Mouse (Mus musculus): ENCODE data around the gene Rplp2.

The Rplp2 gene

DNA sequence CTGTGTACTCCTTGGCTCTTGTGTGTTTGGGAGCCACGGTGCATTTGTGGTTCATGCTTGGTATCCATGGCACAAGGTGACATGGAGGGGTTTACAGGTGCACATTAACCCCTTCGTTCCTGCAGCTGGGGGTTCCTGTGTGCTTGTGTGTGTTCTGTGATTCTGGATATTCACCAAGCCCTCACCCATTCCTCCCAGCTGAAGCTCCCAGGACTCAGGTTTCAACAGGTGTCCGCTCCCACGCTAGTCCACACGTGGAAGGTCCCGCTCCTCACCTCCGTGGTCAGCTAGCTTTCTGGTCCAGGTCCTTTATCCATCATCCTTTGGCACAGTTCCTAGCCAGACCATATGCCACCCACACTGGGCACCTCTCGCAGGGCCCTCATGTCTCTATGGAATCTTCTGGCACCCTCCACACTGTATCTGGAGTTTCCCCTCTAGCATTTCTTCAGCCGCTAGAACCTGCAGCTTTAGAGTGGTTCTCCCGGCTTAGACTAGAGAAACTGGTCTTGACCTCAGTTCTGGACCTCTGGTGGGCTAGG is 19.5 kb downstream of the Rplp2 start:
- DNase-seq (ENCODE audit: low read depth) = no peak

GRCm38 (mm10) chr7:141467230-141468030 is 20.3 kb downstream of the Rplp2 start, which contains the start of gene Cd151:
Cd151 (plus strand) TSS chr7:141467392.
- DNase-seq (ENCODE audit: low read depth) = no peak

DNA sequence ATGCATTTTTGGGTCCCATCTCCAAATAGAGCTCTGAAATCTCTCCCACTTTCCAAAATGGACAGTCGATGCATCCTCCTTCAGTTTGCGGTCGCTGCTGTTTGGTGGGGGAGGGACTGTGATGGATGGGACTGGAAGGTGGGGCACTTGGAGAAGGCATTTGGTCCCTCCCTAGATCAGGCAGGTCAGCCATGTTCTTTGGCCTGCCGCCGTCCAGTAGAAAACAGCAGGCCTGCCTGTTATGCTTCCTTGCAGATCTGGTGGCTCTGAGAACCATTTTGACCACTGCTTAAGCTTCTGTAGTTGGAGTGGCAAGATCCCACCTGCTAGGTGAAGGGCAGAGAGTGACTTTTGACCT is 21.0 kb downstream of the Rplp2 start:
- DNase-seq (ENCODE audit: low read depth) = no peak

DNA sequence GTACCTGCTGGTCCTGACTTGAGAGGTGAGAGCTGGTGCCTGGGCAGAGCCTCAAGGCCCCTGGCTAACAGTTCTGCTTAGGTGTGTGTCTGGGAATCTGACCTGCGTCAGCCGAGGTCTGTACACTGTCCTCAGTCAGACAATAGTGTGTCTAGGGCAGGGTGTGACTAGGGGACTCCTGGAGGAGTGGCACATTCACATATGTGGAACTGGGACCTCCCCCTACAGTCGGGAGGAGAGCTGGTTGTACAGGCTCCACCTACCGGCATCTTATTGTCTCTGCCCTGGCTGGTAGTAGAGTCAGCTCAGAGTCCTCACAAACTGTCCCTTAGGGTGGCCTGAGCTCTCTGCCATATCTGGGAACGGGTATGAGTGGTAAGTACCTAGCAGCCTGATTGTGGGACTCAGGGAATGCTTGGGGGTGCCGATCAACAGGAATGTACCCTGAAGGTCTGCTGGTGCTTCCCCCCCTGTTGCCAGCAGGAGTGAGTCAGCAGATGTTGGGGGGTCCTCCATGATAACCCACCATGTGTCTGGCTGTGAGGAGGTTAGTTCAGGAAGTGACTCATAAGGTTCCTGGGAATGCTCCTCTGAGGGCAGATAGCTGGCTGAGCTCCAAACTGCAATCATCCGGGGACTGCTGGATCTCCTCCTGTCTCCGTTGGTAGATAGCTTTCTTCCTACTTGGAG is 21.5 kb downstream of the Rplp2 start:
- DNase-seq (ENCODE audit: low read depth) = peak; percentile 77

DNA sequence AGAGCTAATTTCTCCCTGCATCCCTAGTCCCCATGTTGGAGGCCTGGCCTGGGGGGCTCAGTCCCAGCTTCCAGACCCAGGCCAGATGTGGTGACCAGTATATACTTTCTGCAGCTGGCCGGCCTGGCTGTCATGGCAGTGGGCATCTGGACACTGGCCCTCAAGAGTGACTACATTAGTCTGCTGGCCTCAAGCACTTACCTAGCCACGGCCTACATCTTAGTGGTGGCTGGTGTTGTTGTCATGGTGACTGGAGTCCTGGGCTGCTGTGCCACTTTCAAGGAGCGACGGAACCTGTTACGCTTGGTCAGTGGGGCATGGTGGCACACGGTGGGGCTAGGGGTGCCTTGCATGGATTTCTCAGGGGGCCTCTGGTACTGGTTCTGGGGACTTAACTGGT is 22.2 kb downstream of the Rplp2 start:
- no peak for DNase-seq (ENCODE audit: low read depth)

DNA sequence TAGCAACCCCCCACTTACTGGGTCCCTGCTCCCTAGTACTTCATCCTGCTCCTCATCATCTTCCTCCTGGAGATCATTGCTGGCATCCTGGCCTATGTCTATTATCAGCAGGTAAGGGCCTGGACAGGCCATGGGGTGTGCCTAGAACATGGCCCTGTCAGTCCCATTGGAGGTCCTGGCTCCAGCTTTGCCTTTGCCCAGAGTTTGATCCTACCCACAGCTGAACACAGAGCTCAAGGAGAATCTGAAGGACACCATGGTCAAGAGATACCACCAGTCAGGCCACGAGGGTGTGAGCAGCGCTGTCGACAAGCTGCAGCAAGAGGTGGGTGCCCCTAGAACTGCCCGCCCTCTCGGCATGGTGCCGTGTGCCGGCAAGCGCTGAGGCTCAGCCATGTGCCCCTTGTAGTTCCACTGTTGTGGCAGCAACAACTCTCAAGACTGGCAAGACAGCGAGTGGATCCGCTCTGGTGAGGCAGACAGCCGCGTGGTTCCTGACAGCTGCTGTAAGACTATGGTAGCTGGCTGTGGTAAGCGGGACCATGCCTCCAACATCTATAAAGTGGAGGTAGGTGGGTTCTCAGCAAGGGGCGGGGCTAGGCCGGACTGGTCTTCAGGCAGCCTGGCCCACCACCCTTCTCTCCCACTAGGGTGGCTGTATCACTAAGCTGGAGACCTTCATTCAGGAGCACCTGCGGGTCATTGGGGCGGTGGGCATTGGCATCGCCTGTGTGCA is 22.9 kb downstream of the Rplp2 start:
- no peak for DNase-seq (ENCODE audit: low read depth)

DNA sequence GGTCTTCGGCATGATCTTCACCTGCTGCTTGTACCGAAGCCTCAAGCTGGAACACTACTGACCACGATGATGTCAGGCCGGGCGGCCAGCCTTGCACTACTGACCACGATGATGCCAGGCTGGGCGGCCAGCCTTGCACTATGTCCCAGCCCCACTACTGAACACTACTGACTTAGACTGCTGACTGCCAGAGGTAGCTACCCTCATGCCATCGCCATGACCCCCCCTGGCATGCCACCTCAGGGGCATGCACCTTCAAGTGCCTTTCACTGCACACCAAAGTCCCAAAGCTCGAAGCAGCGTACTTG is 23.4 kb downstream of the Rplp2 start:
- DNase-seq (ENCODE audit: low read depth) = no peak

GRCm38 (mm10) chr7:141471236-141471635 is 24.1 kb downstream of the Rplp2 start:
- DNase-seq (ENCODE audit: low read depth) = no peak

DNA sequence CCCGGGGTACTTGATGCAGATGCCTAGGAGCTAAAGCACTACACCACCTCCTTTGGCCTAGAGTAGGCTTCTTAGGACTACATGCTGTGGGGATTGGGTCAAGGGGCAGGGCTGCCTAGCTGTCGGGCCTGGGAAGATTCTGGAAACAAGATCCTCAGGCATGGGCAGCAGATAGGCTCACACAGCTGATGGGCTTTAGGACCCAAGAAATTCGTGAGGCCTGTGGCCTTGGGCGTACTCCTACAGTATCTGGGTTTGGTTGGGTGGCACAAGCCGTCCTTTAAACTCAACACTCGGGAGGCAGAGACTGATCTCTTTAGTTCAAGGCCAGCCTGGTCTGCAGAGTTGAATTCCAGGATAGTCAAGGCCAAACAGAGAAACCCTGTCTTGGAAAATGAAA is 25.1 kb downstream of the Rplp2 start:
- no peak for DNase-seq (ENCODE audit: low read depth)

GRCm38 (mm10) chr7:141472763-141473162 is 25.6 kb downstream of the Rplp2 start:
- DNase-seq (ENCODE audit: low read depth) = no peak

DNA sequence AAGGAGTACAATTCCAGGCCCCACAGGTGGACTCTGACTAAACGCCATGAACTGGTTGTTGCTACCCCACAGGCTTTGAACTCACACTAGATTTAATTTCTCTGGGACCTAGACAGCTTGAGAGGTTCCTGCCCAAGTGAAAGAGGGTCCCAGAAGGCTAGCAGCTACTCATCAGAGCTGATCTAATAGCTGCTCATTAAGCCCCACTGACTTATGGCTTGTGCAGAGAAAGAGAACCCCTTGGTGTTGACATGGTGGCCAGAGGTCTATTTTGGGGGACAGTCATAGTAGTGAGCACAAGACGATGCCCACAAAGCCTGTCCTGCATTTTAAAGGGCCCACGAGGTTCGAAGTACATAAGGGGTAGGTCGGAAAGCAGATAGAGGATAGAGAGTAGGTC is 27.0 kb downstream of the Rplp2 start:
- DNase-seq (ENCODE audit: low read depth) = no peak

DNA sequence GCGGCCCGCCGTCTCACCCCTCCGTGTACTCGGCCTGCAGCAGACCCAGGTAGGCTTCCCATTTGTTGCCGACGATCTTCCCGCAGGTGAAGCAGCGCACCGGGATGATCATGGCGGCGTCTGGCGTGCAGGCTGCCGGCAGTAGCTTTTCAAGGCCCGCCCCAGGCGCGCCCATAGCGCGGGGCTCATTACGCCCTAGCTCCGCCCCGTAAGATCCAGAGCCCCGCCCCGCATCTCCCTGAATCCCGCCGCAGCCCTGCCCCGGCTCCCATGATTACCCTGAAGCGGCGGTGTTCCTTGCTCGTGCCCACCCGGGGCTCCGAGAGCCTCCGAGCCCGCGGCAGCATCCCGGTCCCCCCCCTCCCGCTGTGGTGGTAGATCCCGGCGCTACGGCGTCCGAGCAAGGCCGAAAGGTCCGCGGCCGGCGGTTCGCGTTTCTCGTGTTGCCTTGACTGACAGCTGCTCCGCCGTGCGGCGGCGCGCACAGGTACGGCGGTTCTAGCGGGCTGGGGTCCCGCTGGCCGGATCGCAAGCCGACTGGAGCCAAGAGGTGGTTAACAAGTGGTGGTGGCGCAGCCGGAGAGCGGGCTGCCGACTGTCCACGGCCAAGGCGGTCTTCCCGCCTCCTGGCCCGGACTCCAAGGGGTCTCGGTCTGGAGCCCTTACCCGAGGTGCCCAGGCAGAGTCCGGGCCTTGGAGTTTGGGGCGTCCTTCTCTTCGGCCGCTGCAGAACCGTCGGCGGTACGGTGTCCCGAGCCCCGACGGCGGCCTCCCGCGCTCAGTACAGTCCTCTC is 28.0 kb downstream of the Rplp2 start, which contains the start of the genes Polr2l and Tspan4:
TSS of gene Polr2l (minus strand) at position 122 of the 794 bp plus-strand sequence.
TSS of gene Tspan4 (plus strand) at position 230 of the 794 bp plus-strand sequence.
- DNase-seq (ENCODE audit: low read depth) = peak; percentile 75

DNA sequence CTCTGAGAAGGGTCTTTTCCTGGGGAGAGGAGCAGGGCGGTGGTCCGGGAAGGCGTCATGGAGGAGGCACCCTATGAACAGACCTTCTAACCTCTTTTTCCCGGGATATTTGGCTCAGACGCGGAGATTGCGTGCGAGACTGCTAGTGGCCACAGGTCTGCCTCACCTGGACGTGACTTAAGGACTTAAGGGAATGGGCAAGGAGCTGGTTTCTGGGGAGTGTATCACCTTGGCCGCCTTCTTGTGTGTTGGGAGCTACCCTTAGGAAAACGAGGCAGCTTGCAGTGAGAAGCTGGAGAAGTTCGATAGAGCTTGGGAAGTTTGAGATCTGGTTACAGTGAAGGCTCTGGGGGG is 28.6 kb downstream of the Rplp2 start:
- no peak for DNase-seq (ENCODE audit: low read depth)

- DNase-seq (ENCODE audit: low read depth) = no peak
These were observed 29.2 kb downstream of the Rplp2 start for GRCm38 (mm10) chr7:141476226-141476980.

DNA sequence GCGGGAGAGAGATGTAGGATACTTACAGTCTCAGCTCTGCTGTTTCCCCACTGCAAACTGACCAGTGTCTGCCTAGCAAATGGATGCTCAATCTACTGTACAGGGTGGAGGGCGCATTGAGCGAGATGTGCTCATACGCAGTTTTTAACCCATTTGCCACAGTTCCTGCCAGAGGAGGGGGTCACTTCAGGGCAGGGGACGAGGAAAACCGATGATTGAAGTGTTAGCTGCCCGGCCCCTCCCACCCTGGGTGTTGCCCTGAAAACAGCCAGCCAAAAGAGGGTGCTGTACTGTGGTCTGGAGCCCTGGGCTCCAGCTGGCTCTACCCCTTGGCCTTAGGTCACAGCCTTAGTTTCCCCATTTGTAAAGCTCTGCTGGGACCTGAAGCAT is 29.8 kb downstream of the Rplp2 start:
- DNase-seq (ENCODE audit: low read depth) = no peak

GRCm38 (mm10) chr7:141477578-141478269 is 30.6 kb downstream of the Rplp2 start:
- DNase-seq (ENCODE audit: low read depth) = no peak

- no peak for DNase-seq (ENCODE audit: low read depth)
These were observed 31.1 kb downstream of the Rplp2 start for GRCm38 (mm10) chr7:141478270-141478748.

- DNase-seq (ENCODE audit: low read depth) = peak; percentile 78
These were observed 33.8 kb downstream of the Rplp2 start for GRCm38 (mm10) chr7:141480842-141481497.

- no peak for DNase-seq (ENCODE audit: low read depth)
These were observed 34.6 kb downstream of the Rplp2 start for GRCm38 (mm10) chr7:141481498-141482401.

Measured in c-Kit-positive CD71-positive TER-119-negative erythroid progenitor cells, embryonic 14.5 days (primary cell).